Mouse (Mus musculus): ENCODE results near the gene Pglyrp2.

GRCm38 (mm10) chr17:32445016-32445415, 21.0 kb upstream of the Pglyrp2 start:
- no peak for TF ChIP-seq ZNF384 (IDR thresholded peaks at IDR 0.05; ENCODE audit: low read depth, low read length)
- TF ChIP-seq HCFC1 (IDR thresholded peaks at IDR 0.05; ENCODE audit: borderline replicate concordance, insufficient read depth, low read length) = no peak
- no peak for TF ChIP-seq ZC3H11A (IDR thresholded peaks at IDR 0.05; ENCODE audit: borderline replicate concordance, low read depth, low read length)
- TF ChIP-seq MAFK (IDR thresholded peaks at IDR 0.05; ENCODE audit: insufficient read depth, low read depth, low read length) = no peak

Data from ES-E14 (cell line).